Mouse (Mus musculus) liver, embryonic 15.5 days (tissue): ENCODE data around the gene Gm11084. TPM values are rescaled to one million over a fixed set of nuclear protein-coding genes. Genes with fewer than 3 reads are reported as not detected.
"Not testable (repeated sequence)": the region's sequence is repeated elsewhere in the genome, so short reads cannot be mapped to it uniquely, and the experiment has no call there.

Experiments
- ATAC-seq: fragments of 200-750 bp; cut with Nextera tagmentation; 2 replicates; pipeline ENCODE4 v1.8.0; 2017; ENCODE audit warnings: moderate number of reproducible peaks, mild to moderate bottlenecking, moderate library complexity; ENCODE audit not compliant: insufficient read depth
- H3K27ac ChIP-seq: fragments of 300-500 bp; sonication (generic); replicated peaks from 2 replicates; pipeline ENCODE4 v1.5.1; 2015; ENCODE audit warnings: mild to moderate bottlenecking, inconsistent platforms
- H3K27me3 ChIP-seq: fragments of 300-500 bp; sonication (generic); 2 replicates; pipeline ENCODE4 v1.6.1; 2015; ENCODE audit warnings: mild to moderate bottlenecking, inconsistent platforms
- H3K36me3 ChIP-seq: fragments of 300-500 bp; sonication (generic); replicated peaks from 2 replicates; pipeline ENCODE4 v1.6.1; 2015; ENCODE audit warnings: moderate library complexity, mild to moderate bottlenecking, inconsistent platforms
- H3K4me1 ChIP-seq: fragments of 300-500 bp; sonication (generic); replicated peaks from 2 replicates; pipeline ENCODE4 v1.6.1; 2015; ENCODE audit warnings: inconsistent platforms
- H3K4me2 ChIP-seq: fragments of 300-500 bp; sonication (generic); 2 replicates; pipeline ENCODE4 v1.6.1; 2015; ENCODE audit warnings: moderate library complexity, mild to moderate bottlenecking, inconsistent platforms
- H3K4me3 ChIP-seq: fragments of 300-500 bp; sonication (generic); replicated peaks from 2 replicates; pipeline ENCODE4 v1.5.1; 2015; ENCODE audit warnings: mild to moderate bottlenecking, inconsistent platforms
- H3K9ac ChIP-seq: fragments of 300-500 bp; sonication (generic); 2 replicates; pipeline ENCODE4 v1.6.1; 2015; ENCODE audit warnings: moderate library complexity, mild to moderate bottlenecking, inconsistent platforms
- H3K9me3 ChIP-seq: fragments of 300-500 bp; sonication (generic); replicated peaks from 2 replicates; pipeline ENCODE4 v1.6.1; 2016; ENCODE audit warnings: inconsistent platforms
- WGBS: fragments of 180-500 bp; shearing (Covaris S2); methylation state at CpG from one replicate; pipeline ENCODE4 v1.1.7; 2015; ENCODE audit warnings: mixed read lengths; ENCODE audit not compliant: insufficient replicate concordance; 5-methylcytosine and 5-hydroxymethylcytosine counted together
- polyA plus RNA-seq: library from polyadenylated mRNA; unstranded; fragments of >200 nt; fragmentation: Nextera tagmentation; extraction: Ambion mirVana; gene quantifications from 2 replicates; pipeline ENCODE4 v1.2.1, GENCODE M21; 2015

The Gm11084 gene
- polyA plus RNA-seq, 1 experiment from 2014 or later: not detected

GRCm38 (mm10) chr2:72992497-72992896, 6.0 kb upstream of the Gm11084 start:
- H3K4me3 ChIP-seq: no peak overlapping the region
- H3K4me2 ChIP-seq: no peak overlapping the region
- no peaks in the 10 kb centered on the region for H3K27me3 ChIP-seq
- no peaks in the 10 kb centered on the region for H3K9me3 ChIP-seq
- no peak overlapping the region for H3K27ac ChIP-seq
- no peaks in the 10 kb centered on the region for H3K36me3 ChIP-seq
- WGBS: 86% methylated on average over 17 of the region's 17 CpGs
- no peak for ATAC-seq
- peaks cover 15% of the 10 kb centered on the region for H3K4me1 ChIP-seq
- H3K9ac ChIP-seq: no peak overlapping the region

- not testable (repeated sequence) for ATAC-seq, H3K4me1 ChIP-seq, H3K9ac ChIP-seq, H3K27me3 ChIP-seq, H3K27ac ChIP-seq, H3K4me2 ChIP-seq, H3K36me3 ChIP-seq, H3K9me3 ChIP-seq, H3K4me3 ChIP-seq
- 71% methylated on average over 9 of the region's 9 CpGs for WGBS
These were observed 2.4 kb upstream of the Gm11084 start for GRCm38 (mm10) chr2:72988945-72989344.

GRCm38 (mm10) chr2:72985516-72985915, 1.0 kb downstream of the Gm11084 start:
- WGBS: 60% methylated on average over 1 of the region's 1 CpGs
- peaks cover 31% of the 10 kb centered on the region for H3K4me1 ChIP-seq
- no peak for ATAC-seq
- no peak overlapping the region for H3K4me2 ChIP-seq
- H3K27me3 ChIP-seq: no peaks in the 10 kb centered on the region
- no peaks in the 10 kb centered on the region for H3K36me3 ChIP-seq
- H3K4me3 ChIP-seq: no peak overlapping the region
- no peaks in the 10 kb centered on the region for H3K9me3 ChIP-seq
- no peak overlapping the region for H3K9ac ChIP-seq
- H3K27ac ChIP-seq: no peak overlapping the region

GRCm38 (mm10) chr2:72984806-72985205, 1.7 kb downstream of the Gm11084 start:
- ATAC-seq: no peak
- Histone ChIP-seq H3K4me3 (no peak overlapping the region), H3K9me3 (no peaks in the 10 kb centered on the region), H3K27me3 (no peaks in the 10 kb centered on the region), H3K4me2 (no peak overlapping the region), H3K27ac (no peak overlapping the region), H3K9ac (no peak overlapping the region), H3K4me1 (peaks cover 31% of the 10 kb centered on the region), H3K36me3 (no peaks in the 10 kb centered on the region)
- WGBS: 74% methylated on average over 4 of the region's 4 CpGs

- Histone ChIP-seq H3K9me3 (no peaks in the 10 kb centered on the region), H3K4me3 (no peak overlapping the region), H3K27ac (no peak overlapping the region), H3K4me2 (no peak overlapping the region), H3K36me3 (no peaks in the 10 kb centered on the region), H3K27me3 (no peaks in the 10 kb centered on the region), H3K9ac (no peak overlapping the region), H3K4me1 (peaks cover 31% of the 10 kb centered on the region)
- 79% methylated on average over 3 of the region's 3 CpGs for WGBS
- ATAC-seq: no peak
These were observed 3.3 kb downstream of the Gm11084 start for GRCm38 (mm10) chr2:72983211-72983610.

- Histone ChIP-seq H3K27ac (peak overlapping the region; percentile 100; the same call in 1 of the 2 replicates), H3K4me2 (no peak overlapping the region), H3K36me3 (no peaks in the 10 kb centered on the region), H3K4me3 (no peak overlapping the region), H3K27me3 (no peaks in the 10 kb centered on the region), H3K4me1 (peaks cover 32% of the 10 kb centered on the region), H3K9me3 (no peaks in the 10 kb centered on the region), H3K9ac (no peak overlapping the region)
- no peak for ATAC-seq
- 76% methylated on average over 7 of the region's 7 CpGs for WGBS
These were observed 4.3 kb downstream of the Gm11084 start for GRCm38 (mm10) chr2:72982110-72982785.

GRCm38 (mm10) chr2:72981441-72982109, 4.9 kb downstream of the Gm11084 start:
- Histone ChIP-seq H3K27me3 (no peaks in the 10 kb centered on the region), H3K4me1 (peaks cover 36% of the 10 kb centered on the region), H3K4me3 (peak overlapping the region; percentile 100), H3K36me3 (no peaks in the 10 kb centered on the region), H3K27ac (peak overlapping the region; percentile 100), H3K9me3 (no peaks in the 10 kb centered on the region), H3K9ac (peak overlapping the region; percentile 100; the same call in 1 of the 2 replicates), H3K4me2 (peak overlapping the region; percentile 76)
- 60% methylated on average over 9 of the region's 9 CpGs for WGBS
- no peak for ATAC-seq

- ATAC-seq: no peak
- H3K27ac ChIP-seq: peak overlapping the region; percentile 100
- peak overlapping the region; percentile 100 for H3K4me3 ChIP-seq
- no peaks in the 10 kb centered on the region for H3K9me3 ChIP-seq
- H3K4me1 ChIP-seq: peaks cover 41% of the 10 kb centered on the region
- peak overlapping the region; percentile 76 for H3K4me2 ChIP-seq
- WGBS: 12% methylated on average over 3 of the region's 3 CpGs
- H3K9ac ChIP-seq: peak overlapping the region; percentile 100
- H3K27me3 ChIP-seq: no peaks in the 10 kb centered on the region
- H3K36me3 ChIP-seq: peaks cover 1% of the 10 kb centered on the region
These were observed 5.5 kb downstream of the Gm11084 start for GRCm38 (mm10) chr2:72981075-72981420.

GRCm38 (mm10) chr2:72980337-72981074, 6.0 kb downstream of the Gm11084 start, which contains the start of gene Sp3:
Gene Sp3, minus strand, starts transcription at chr2:72980446.
- Histone ChIP-seq H3K4me3 (peak within 1 kb of the TSS; percentile 100), H3K4me1 (peaks cover 46% of the 10 kb centered on the region), H3K36me3 (peaks cover 7% of the 10 kb centered on the region), H3K9me3 (no peaks in the 10 kb centered on the region), H3K9ac (peak within 1 kb of the TSS; percentile 100), H3K27ac (peak within 1 kb of the TSS; percentile 100), H3K27me3 (no peaks in the 10 kb centered on the region), H3K4me2 (peak within 1 kb of the TSS; percentile 76)
- WGBS: under 1% methylated on average over 63 of the region's 64 CpGs
- peak; percentile 76 for ATAC-seq

GRCm38 (mm10) chr2:72979659-72980071, 6.9 kb downstream of the Gm11084 start:
- 0% methylated on average over 45 of the region's 54 CpGs for WGBS
- peaks cover 45% of the 10 kb centered on the region for H3K4me1 ChIP-seq
- ATAC-seq: peak; percentile 66
- peak overlapping the region; percentile 70 for H3K4me2 ChIP-seq
- no peaks in the 10 kb centered on the region for H3K9me3 ChIP-seq
- peaks cover 8% of the 10 kb centered on the region for H3K36me3 ChIP-seq
- H3K4me3 ChIP-seq: peak overlapping the region; percentile 100
- peak overlapping the region; percentile 100 for H3K27ac ChIP-seq
- H3K9ac ChIP-seq: peak overlapping the region; percentile 100
- H3K27me3 ChIP-seq: no peaks in the 10 kb centered on the region
